Comparison of ENCODE assay signal across 8 mouse cellular contexts in the genomic region with DNA sequence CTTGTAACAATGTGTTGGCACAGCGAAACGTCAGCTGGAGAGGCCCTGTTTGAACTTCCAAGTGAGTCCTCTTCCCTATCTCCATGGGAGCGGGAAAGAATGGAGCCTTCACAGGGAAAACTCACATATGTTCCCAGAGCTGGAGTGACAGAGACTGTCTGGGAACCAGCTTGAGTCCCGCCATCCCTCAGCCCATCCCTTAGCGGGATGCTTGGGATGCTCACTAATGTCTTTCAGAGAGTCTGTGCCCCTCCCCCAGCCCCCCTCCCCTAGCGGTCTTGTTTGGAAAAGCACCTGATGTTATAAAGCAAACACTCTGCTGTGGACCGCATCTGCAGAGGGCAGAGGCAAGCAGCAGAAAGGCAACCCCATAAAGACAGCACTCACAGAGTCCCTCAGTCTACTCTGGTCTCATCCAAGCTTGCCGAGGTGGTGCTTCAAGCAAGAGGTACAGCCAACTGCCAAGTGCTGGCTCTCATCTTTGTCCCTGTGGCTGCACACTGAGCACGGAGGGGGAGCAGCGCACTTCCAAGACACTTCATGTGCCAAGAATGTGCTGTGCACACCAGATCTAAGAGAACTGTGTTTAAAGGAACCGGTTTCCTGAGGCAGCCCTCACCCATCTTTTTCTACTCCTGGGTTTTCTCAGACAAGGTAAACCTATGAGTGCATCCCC. TPM values are rescaled to one million over a fixed set of nuclear protein-coding genes. Genes with fewer than 3 reads are reported as not detected.
DNase-seq lines count a peak whose midpoint lies in the region; ATAC-seq and TF ChIP-seq lines count a peak whose summit lies in the region.

No protein-coding gene starts in this region.

- no peaks in the 10 kb centered on the region for H3K27me3 ChIP-seq in hindbrain, embryonic 16.5 days (replicated peaks; ENCODE audit: control insufficient read depth, insufficient read depth, low read length)
- no peaks in the 10 kb centered on the region for H3K27me3 ChIP-seq in midbrain, postnatal 0 days (ENCODE audit: insufficient read depth, low read length)

- H3K9ac ChIP-seq in hindbrain, embryonic 16.5 days (ENCODE audit: low read depth, low read length), result no peak overlapping the region
- 0 out of 2 replicates have a peak overlapping the region, but pooled peaks have one; percentile 24 for H3K9ac ChIP-seq in midbrain, postnatal 0 days (replicated peaks; ENCODE audit: low read length, poor library complexity, severe bottlenecking)

- H3K4me2 ChIP-seq in hindbrain, embryonic 16.5 days (ENCODE audit: low read length), result peak overlapping the region; percentile 99
- H3K4me2 ChIP-seq in midbrain, postnatal 0 days (ENCODE audit: low read depth, low read length, poor library complexity, severe bottlenecking), result peak overlapping the region; percentile 97

- no peak for ATAC-seq in hindbrain, embryonic 16.5 days
- ATAC-seq in midbrain, postnatal 0 days (ENCODE audit: low FRiP score), result no peak

- H3K4me3 ChIP-seq in layer of hippocampus, adult 2 months, result peak overlapping the region; percentile 95
- no peak overlapping the region for H3K4me3 ChIP-seq in hindbrain, embryonic 16.5 days (ENCODE audit: low read length)
- peak overlapping the region; percentile 8; the same call in 1 of the 2 replicates for H3K4me3 ChIP-seq in midbrain, postnatal 0 days (ENCODE audit: low read depth, low read length)

- peak; percentile 69 for TF ChIP-seq CTCF in layer of hippocampus, adult 2 months (conservative IDR thresholded peaks at IDR 0.05)
- peak; percentile 46 for TF ChIP-seq CTCF in midbrain, postnatal 0 days (IDR thresholded peaks at IDR 0.05)

- 0 out of 2 replicates have a peak overlapping the region, but pooled peaks have one; percentile 6 for H3K27ac ChIP-seq in layer of hippocampus, adult 2 months
- H3K27ac ChIP-seq in hindbrain, embryonic 16.5 days (ENCODE audit: low read depth, low read length), result 0 out of 2 replicates have a peak overlapping the region, but pooled peaks have one; percentile 4
- no peak overlapping the region for H3K27ac ChIP-seq in midbrain, postnatal 0 days (ENCODE audit: low read depth, low read length)

- no peaks in the 10 kb centered on the region for H3K36me3 ChIP-seq in hindbrain, embryonic 16.5 days (ENCODE audit: control insufficient read depth, insufficient read depth, low read length)
- no peaks in the 10 kb centered on the region for H3K36me3 ChIP-seq in midbrain, postnatal 0 days (ENCODE audit: insufficient read depth, low read length)

- 37% methylated on average over 11 of the region's 11 CpGs for WGBS in hindbrain, embryonic 16.5 days
- 39% methylated on average over 11 of the region's 11 CpGs for WGBS in midbrain, postnatal 0 days

- no peaks in the 10 kb centered on the region for H3K9me3 ChIP-seq in hindbrain, embryonic 16.5 days (ENCODE audit: control insufficient read depth, low read length)
- no peaks in the 10 kb centered on the region for H3K9me3 ChIP-seq in midbrain, postnatal 0 days (ENCODE audit: low read length)

- peaks cover 31% of the 10 kb centered on the region for H3K4me1 ChIP-seq in hindbrain, embryonic 16.5 days (ENCODE audit: control insufficient read depth, insufficient read depth, low read depth, low read length)
- H3K4me1 ChIP-seq in midbrain, postnatal 0 days (ENCODE audit: insufficient read depth, low read length), result peaks cover 12% of the 10 kb centered on the region

- DNase-seq in layer of hippocampus, adult 2 months (ENCODE audit: low spot score in 2 of 2), result no peak
- no peak for DNase-seq in layer of hippocampus, adult 11-12 months (ENCODE audit: low spot score)
- DNase-seq in embryo, embryonic 10 days (ENCODE audit: low spot score), result peak; percentile 9
- DNase-seq in midbrain, postnatal 0 days (ENCODE audit: low spot score), result peak; percentile 65
- DNase-seq in testis, postnatal 14 days (ENCODE audit: low spot score), result no peak
- no peak for DNase-seq in left cerebral cortex, adult 11 months (ENCODE audit: low spot score)
- no peak for DNase-seq in adipocyte (ENCODE audit: low spot score)

RNA-seq across cellular contexts. Expression of gene Sorcs2, which starts 3.0 kb away (rescaled TPM):
- total RNA-seq in layer of hippocampus, adult 2 months (2021), result 10 to 100 TPM; 49.2 to 54.8 TPM
- polyA plus RNA-seq in hindbrain, embryonic 16.5 days (2015; fragmentation: Nextera tagmentation; extraction: Ambion mirVana), result 11.8 and 15.5 TPM in 2 replicates
- 49.2 and 50.3 TPM in 2 replicates for total RNA-seq in midbrain, postnatal 0 days (2014; rRNA removed)
- polyA plus RNA-seq in midbrain, postnatal 0 days (2015; fragmentation: Nextera tagmentation; extraction: Ambion mirVana), result 14.1 and 16.1 TPM in 2 replicates

Comparison
In these comparisons a context has a peak if more than half of its experiments do, and no peak if none do; other contexts are left out.
1. DNase-seq: peak in embryo, embryonic 10 days (single experiment) and midbrain, postnatal 0 days (single experiment); none in layer of hippocampus, adult 2 months (0 of 2), layer of hippocampus, adult 11-12 months (single experiment), testis, postnatal 14 days (single experiment), left cerebral cortex, adult 11 months (single experiment) and adipocyte (single experiment).